Mouse (Mus musculus) cerebellum, postnatal 10 days (tissue): ENCODE measurements around the gene Mt3.
"Not testable (repeated sequence)": the region's sequence is repeated elsewhere in the genome, so short reads cannot be mapped to it uniquely, and the experiment has no call there.

Source experiments
- DNase-seq, 2 experiments: peaks; one replicate each; pipeline ENCODE4 v3.0.0; 2021; ENCODE audit warnings: mixed read lengths in 2 of 2

Mt3 gene

DNA sequence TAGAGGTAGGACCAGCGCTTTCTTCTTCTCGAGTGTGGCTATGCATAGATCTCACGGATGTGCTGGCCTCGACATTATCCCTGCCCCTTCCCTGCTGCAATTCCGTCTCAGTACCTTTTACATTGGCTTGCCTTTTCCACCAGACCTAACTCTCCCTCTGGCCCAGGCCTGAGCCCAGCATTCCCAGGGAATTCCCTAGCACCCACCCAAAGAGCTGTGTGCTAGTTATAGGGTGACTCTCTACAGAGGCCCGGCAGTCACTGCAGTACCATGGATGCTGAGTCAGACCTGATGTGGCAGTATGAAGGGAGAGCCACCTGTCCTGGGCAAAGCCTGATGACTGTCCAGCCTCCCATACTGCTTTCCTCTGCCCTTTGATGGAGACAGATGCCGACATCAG, 1.0 kb downstream of the Mt3 start:
- DNase-seq, result peak in 1 of 2 experiments; percentile 30

DNA sequence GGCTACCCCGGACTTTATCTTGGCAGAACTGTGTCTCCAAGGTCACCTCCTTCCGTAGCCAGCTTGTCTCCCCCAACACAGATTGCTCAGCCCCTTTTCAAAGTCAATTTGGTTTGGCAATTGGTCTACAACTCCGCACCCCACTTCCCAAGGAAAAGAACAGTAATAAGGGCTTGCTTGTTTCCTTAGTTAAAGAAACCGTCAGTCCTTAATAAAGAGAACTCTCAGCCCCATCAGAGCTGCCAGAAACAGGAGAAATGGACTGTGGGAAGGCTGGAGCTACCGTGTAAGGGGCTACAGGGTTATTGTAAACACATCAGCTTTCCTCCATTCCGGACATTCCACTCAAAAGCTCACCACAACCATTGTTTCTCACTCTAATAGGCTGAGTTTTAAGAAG, 2.1 kb downstream of the Mt3 start:
- DNase-seq, result peak in 1 of 2 experiments; percentile 18

DNA sequence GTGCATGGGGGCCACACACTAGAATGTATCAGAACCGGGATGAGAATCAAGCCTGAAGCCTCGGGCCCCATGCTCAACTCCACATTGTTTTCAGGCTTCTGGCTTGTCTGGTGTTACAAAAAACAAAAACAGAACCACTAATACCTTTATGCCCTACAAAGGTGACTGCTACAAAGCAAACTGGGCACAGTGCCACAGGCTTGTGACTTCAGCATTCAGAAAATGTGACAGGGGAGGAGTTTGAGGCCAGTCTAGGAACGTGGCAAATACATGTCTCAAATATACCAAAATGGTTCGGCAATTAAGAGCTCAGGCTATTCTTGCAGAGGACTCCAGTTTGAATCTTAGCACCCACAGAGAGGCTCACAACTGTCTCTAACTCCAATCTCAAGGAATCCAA, 3.7 kb downstream of the Mt3 start:
- no peak for DNase-seq

DNA sequence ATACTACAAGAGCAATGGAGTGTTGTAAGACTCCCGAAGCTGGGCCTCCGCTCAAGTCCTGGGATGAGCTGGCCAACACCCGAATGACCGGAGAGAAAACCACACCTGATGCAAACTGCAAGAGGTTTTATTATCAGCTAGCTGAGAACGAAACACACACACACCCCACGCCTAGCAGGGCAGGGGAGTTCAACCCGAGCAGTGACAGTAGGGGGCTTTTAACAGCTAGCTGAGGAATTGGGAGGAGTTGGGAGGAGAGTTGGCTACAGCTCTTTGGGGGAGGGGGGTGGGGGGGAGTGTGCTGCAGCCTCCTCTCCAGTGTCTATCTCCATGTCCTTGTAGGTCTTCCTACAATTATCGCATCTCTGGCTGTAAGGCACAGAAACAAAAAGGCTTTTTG, 13.4 kb downstream of the Mt3 start:
- not testable (repeated sequence) for DNase-seq

DNA sequence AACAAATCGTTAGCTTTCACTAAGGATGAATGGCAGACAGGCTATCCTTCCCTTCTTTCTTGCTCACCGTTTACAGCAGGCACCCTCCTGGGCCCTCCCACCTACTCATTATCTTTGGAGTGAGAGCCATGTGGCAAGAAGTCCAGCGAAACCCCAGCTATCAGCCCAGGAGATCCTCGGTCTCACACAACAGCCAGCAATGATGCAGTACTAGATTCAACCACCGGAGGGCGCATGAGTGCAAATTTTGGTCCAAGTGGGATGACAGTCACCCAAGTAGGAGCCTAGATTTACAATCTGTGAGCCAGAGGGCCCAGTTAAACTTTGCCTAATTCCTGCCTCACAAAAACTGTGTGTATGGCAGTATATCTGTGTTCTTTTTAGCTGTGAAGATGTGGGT, 14.8 kb downstream of the Mt3 start:
- peak; percentile 94 to 96 for DNase-seq

DNA sequence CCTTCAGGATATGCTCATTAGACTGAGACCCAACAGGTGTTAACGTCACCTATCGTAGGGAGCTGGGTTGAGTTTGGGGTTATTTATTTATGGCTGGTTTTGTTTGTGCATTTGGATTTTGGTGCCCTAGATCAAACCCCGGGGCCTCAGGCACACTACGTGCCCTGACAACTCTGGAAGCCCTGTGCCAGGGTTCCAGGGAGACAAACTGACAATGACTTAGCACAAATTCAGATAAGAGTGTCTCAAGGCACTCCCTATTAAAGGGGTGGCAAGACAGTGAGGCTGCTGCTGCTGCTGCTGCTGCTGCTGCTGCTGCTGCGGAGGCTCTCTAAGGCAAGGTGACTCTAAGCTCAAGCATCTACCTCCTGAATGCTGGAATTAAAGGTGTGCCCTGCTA, 17.1 kb downstream of the Mt3 start:
- DNase-seq, result no peak

DNA sequence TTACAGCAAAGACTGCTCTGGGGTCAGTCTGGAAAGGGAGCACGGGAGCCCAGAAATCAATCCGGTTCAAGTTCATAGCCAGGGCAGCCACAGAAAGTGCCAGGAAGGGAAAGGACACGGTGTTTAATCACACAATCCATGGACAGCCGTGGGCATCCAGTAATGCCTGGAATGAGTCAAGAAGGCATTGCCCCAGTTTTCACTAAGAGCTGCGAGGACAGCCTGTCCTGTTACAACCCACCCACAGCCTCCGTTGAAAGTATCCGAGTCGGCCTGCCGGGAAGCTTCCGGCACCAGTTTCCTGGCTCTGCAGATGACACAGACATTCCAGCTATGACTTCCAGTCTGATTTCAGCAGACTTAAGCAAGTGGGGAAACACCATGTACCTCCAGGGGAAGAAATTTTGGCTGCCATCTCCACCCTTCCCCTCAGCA, 18.9 kb downstream of the Mt3 start:
- peak; percentile 27 to 34 for DNase-seq

DNA sequence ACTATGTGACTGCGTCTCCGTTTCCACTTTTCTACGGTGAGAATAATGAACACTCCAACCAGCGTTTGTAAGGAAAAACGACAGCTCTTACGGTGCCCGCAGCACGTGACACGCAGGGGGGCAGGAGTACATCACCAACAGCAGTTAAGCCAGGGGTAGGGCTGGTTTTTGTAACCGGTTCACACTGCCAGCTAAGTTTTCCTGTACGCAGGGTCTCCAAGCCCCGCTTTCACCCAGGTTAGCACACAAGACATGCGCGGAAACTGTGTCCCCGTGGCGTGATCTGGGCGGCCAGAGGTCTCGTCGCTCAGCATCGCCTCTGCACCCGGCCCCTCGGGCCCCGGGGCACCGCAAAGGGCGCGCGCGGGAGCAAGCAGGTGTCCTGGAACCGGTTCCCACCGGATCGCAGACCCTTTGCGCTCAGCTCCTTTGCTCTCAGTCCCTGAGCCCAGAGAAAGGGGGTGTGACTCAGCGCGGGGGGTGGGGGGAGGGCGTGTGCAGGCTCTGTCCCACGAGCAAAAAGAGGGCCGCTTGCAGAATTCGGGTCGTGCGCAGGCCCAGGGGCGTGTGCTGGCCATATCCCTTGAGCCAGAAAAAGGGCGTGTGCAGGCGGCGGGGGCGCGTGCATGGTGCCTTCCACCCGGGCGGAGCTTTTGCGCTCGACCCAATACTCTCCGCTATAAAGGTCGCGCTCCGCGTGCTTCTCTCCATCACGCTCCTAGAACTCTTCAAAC, 19.8 kb downstream of the Mt3 start, which contains the start of gene Mt2:
TSS of gene Mt2 (plus strand) at position 590 of the 734 bp plus-strand sequence.
- peak; percentile 66 to 71 for DNase-seq

DNA sequence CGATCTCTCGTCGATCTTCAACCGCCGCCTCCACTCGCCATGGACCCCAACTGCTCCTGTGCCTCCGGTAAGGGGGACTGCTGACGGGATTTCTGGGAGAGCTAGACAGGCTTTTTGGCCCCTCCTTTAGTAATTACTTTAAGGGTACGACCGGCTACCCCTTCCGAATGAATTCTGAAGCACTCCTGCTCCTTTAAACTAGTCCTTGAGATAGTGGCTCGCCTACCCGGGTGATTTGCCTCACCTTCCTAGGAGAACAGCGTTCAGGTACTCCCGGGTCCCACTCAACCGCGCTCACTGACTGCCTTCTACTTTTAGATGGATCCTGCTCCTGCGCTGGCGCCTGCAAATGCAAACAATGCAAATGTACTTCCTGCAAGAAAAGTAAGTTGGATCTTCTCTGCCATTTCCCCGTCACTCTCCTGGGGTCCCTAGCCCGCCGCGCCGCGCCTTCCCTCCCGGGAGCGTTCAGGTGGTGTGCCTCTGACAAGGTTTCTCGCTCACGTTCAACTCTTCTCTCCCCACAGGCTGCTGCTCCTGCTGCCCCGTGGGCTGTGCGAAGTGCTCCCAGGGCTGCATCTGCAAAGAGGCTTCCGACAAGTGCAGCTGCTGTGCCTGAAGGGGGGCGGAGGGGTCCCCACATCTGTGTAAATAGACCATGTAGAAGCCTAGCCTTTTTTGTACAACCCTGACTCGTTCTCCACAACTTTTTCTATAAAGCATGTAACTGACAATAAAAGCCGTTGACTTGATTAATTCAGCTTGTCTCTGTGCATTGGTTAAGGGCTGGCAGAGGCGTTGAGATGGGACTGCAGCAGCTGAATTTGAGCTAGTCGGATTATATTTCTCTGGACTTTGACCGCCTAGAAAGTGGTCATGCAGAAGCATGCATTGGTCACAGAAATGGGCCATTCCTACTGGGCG, 20.7 kb downstream of the Mt3 start:
- DNase-seq, result no peak

GRCm38 (mm10) chr8:94173848-94174403, 21.5 kb downstream of the Mt3 start:
- no peak for DNase-seq

- no peak for DNase-seq
Observed at GRCm38 (mm10) chr8:94174619-94175213, 22.3 kb downstream of the Mt3 start.

DNA sequence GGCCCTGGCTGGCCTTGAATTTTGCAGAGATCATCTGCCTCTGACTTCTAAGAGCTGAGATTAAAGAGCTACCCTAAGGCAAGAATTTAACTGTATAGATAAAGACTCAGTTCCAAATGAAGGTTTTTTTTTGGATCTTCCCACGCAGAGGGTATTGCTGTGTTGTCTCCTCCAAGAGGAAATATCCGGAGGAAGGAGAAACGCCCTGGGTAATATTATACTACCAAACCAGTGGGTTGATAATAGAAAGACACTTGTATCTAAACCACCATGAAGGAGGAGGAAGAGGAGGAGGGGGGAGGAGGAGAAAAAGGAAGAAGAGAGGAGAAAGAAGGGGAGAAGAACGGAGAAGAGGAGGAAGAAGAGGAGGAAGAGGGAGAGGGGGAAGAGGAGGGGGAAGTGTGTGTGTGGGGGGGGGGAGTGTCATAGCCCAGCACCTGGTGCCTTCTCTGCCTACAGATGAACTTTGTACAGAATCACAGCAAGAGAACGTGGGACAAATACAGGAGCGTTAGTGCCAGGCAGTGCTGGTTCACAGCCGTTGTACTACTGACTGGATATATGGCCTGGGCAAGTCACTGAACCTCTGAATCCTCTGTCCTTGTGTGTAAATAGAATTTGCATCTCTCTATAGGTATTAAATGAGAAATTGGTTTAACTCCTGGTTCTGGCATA, 25.4 kb downstream of the Mt3 start:
- DNase-seq, result no peak

DNA sequence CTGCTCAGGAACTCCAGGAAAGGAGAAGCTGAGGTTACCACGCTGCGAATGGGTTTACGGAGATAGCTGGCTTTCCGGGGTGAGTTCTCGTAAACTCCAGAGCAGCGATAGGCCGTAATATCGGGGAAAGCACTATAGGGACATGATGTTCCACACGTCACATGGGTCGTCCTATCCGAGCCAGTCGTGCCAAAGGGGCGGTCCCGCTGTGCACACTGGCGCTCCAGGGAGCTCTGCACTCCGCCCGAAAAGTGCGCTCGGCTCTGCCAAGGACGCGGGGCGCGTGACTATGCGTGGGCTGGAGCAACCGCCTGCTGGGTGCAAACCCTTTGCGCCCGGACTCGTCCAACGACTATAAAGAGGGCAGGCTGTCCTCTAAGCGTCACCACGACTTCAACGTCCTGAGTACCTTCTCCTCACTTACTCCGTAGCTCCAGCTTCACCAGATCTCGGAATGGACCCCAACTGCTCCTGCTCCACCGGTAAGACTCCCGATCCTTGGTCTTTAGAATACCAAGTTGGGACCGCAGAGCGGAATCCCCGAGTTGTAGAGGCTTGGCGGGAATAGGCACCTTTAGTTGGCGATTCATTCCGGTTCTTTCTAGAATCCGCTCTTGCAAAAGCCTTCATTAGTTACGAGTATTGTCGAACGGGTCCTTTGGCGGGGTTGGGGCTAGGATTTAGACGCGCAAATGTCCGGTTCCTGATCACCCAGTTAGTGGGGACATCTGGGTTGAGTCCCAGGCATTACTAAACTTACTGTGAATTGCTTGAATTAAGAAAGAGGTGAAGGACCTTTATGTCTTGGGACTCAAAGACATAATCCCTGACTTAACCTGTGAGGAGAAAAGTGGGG, 26.7 kb downstream of the Mt3 start, which contains the start of gene Mt1:
TSS of gene Mt1 (plus strand) at position 226 of the 856 bp plus-strand sequence.
- peak; percentile 73 to 81 for DNase-seq

DNA sequence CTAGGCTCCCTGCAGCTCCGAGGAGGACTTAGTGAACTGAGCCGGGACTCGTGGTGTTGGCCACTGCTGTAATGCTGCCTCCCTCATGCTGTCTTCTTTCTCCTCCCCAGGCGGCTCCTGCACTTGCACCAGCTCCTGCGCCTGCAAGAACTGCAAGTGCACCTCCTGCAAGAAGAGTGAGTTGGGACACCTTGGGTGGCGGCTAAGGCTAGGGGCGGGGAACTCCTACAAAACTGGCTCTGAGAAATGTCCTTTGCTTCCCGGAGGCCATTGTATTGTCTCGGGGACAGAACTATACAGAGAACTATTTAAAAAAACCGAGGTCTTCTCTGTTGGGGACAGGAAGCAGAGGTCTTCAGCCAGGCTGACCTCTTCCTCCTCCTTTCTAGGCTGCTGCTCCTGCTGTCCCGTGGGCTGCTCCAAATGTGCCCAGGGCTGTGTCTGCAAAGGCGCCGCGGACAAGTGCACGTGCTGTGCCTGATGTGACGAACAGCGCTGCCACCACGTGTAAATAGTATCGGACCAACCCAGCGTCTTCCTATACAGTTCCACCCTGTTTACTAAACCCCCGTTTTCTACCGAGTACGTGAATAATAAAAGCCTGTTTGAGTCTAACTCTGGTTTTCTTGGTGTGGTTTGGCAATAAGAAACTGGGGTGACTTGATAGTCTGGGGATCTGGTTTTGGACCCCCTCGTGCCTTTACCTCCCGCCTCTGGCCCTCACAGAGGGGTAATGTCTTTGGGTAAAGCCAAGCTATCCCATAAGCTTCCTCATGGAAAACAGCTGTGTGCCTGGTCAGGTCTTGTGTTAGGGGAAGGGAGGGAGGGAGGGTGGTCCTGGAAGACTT, 27.5 kb downstream of the Mt3 start:
- DNase-seq, result no peak

DNA sequence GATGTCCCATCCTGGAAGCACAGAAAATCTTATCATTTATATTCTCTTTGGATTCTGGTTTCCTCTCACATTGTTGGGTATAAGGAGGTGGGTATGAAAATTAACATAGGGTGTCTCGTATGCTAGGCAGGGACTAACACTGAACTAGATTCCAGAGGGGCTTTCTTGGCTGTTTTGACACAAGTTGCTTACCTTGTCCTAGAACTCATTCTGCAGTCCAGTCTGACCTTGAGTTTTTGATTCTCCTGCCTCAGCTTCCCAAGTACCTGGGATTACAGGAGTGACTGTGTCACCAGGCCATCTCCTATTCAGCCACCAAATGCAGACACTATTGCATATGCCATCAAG, 28.1 kb downstream of the Mt3 start:
- no peak for DNase-seq

DNA sequence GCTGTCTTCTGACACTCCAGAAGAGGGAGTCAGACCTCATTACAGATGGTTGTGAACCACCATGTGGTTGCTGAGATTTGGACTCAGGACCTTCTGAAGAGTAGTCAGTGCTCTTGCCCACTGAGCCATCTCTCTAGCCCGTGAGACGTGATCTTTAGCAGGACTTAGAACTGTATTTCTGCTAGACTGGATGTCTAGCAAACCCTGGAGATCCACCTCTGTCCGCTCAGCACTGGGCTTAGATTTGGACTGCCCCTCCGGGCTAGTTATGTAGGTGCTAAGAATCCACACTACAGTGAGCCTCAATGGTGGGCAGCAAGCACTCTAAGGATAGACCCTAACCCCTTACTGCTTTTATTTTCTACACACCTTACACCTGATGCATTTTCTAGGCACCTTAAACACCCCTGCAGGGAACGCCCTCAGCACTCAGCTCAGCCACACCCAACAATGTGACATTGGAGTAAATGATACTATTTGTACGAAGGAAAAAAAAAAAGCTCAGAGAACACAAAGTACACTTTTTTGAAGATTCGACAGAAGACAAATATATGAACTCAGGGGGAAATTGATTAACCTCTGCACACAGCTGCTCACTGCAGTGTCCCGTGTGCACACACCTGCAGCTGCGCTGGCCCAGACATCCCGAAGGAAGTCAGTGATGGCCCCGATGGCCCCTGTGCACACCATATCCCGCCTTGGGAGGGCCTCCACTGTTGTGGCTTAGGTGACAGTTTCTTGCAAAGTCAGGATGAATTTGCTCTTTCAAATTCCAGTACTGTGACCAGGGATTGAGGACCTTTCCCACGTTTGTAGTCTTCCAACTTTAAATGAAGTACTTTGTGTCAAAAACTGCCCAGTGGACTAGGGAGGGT, 29.9 kb downstream of the Mt3 start:
- no peak for DNase-seq

DNA sequence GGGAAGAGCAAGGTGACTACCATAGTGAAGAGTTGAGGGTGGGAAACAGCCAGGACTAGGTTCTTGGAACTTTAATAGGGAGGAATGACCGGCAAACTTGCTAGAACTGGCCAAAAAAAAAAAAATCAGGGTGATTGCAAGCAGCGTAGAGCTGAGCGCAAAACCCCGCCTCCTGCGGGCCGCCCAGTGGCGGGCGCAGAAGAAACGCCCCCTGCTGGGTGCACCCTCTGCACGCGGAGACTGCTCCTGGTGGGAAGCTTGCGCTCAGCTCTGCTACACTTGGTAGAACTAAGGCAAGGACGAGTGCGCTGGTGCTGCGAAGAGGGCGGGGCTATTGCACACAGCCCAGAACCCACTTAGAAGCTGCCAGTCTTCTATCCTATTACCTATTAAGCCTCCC, 30.7 kb downstream of the Mt3 start:
- DNase-seq, result peak in 1 of 2 experiments; percentile 58

GRCm38 (mm10) chr8:94184357-94184843, 32.0 kb downstream of the Mt3 start:
- DNase-seq, result no peak

GRCm38 (mm10) chr8:94185791-94186190, 33.4 kb downstream of the Mt3 start:
- DNase-seq, result no peak
